Mouse (Mus musculus) intestine, embryonic 14.5 days (tissue): ENCODE results near the gene Strbp. TPM values are rescaled to one million over a fixed set of nuclear protein-coding genes. Genes with fewer than 3 reads are reported as not detected.

ENCODE experiments used
- ATAC-seq: fragments of 200-750 bp; cut with Nextera tagmentation; replicated peaks from 2 replicates; pipeline ENCODE4 v1.8.0; 2017; ENCODE audit warnings: low read depth, moderate number of reproducible peaks, moderate TSS enrichment, moderate library complexity; ENCODE audit not compliant: low FRiP score, low TSS enrichment
- DNase-seq: peaks from one replicate; pipeline ENCODE4 v3.0.0-alpha.2; 2018; ENCODE audit warnings: low spot score
- H3K27ac ChIP-seq: fragments of 300-500 bp; sonication (generic); 2 replicates; pipeline ENCODE4 v1.5.1; 2014; ENCODE audit warnings: low read depth, mild to moderate bottlenecking, control low read depth
- H3K27me3 ChIP-seq: fragments of 300-500 bp; sonication (generic); replicated peaks from 2 replicates; pipeline ENCODE4 v1.6.1; 2014; ENCODE audit warnings: low read length, control low read depth; ENCODE audit not compliant: control insufficient read depth, insufficient read depth
- H3K36me3 ChIP-seq: fragments of 300-500 bp; sonication (generic); 2 replicates; pipeline ENCODE4 v1.6.1; 2014; ENCODE audit warnings: low read length, control low read depth; ENCODE audit not compliant: control insufficient read depth, insufficient read depth
- H3K4me1 ChIP-seq: fragments of 300-500 bp; sonication (generic); replicated peaks from 2 replicates; pipeline ENCODE4 v1.6.1; 2014; ENCODE audit warnings: low read length, control low read depth, mixed read lengths; ENCODE audit not compliant: control insufficient read depth, insufficient read depth
- H3K4me2 ChIP-seq: fragments of 300-500 bp; sonication (generic); 2 replicates; pipeline ENCODE4 v1.6.1; 2014; ENCODE audit warnings: low read length
- H3K4me3 ChIP-seq: fragments of 300-500 bp; sonication (generic); 2 replicates; pipeline ENCODE4 v1.5.1; 2014; ENCODE audit warnings: low read depth, low read length, control low read depth, mixed read lengths
- H3K9ac ChIP-seq: fragments of 300-500 bp; sonication (generic); 2 replicates; pipeline ENCODE4 v1.6.1; 2014; ENCODE audit warnings: mild to moderate bottlenecking, low read length
- H3K9me3 ChIP-seq: fragments of 300-500 bp; sonication (generic); 2 replicates; pipeline ENCODE4 v1.6.1; 2016; ENCODE audit warnings: low read length, control low read depth; ENCODE audit not compliant: control insufficient read depth
- WGBS: fragments of 180-500 bp; shearing (Covaris S2); extraction: QIAGEN DNeasy Blood & Tissue Kit; methylation state at CpG from one replicate; pipeline ENCODE4 v1.1.7; 2014; 5-methylcytosine and 5-hydroxymethylcytosine counted together
- polyA plus RNA-seq: library from polyadenylated mRNA; unstranded; fragments of >200 nt; fragmentation: Nextera tagmentation; extraction: Ambion mirVana; gene quantifications from 2 replicates; pipeline ENCODE4 v1.2.1, GENCODE M21; 2014

Gene Strbp
- polyA plus RNA-seq, 1 experiment from 2014 or later: 47.3 TPM

GRCm38 (mm10) chr2:37486408-37486807 lies 217.3 kb downstream of the Strbp start:
- Histone ChIP-seq H3K9me3 (no peaks in the 10 kb centered on the region), H3K4me2 (no peak overlapping the region), H3K4me1 (no peaks in the 10 kb centered on the region), H3K9ac (no peak overlapping the region), H3K27ac (no peak overlapping the region), H3K4me3 (no peak overlapping the region), H3K36me3 (peaks cover 77% of the 10 kb centered on the region), H3K27me3 (no peaks in the 10 kb centered on the region)
- ATAC-seq (no peak), DNase-seq (no peak)

DNA sequence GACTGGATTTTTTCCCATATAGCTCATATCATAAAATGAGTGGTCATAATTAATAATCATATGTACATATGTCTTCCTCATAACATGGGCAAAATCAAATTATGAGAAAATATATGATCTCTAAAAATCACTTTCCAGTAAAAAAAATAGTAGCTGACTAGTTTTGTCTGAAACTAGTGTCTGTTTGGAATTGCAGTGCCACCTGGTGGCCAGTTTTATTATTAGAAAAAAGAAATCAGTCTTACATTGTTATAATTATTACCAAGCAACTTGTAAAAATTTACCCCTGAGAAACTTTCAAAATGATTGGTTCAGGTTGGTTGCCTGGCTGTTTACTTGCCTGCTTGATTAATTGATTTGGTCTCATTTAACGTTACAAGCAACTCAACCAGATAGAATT lies 218.3 kb downstream of the Strbp start:
- ATAC-seq: no peak
- peaks cover 74% of the 10 kb centered on the region for H3K36me3 ChIP-seq

DNA sequence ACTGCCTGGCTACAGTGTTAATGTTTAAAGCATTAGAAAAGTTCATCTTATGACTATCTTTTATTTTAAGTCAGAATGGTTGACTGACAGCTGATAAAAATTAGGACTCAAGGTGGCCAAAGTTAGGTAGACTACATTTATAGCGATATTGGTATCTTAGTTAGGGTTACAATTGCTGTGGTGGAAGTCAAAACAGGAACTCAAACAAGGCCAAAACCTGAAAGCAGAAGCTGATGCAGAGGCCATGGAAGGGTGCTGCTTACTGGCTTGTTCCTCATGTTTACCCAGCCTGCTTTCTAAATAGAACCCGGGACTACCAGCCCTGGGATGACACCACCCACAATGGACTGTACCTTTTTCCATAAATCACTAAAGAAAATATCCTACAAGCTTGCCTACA lies 219.5 kb downstream of the Strbp start:
- Histone ChIP-seq H3K9me3 (no peaks in the 10 kb centered on the region), H3K27ac (no peak overlapping the region), H3K36me3 (peaks cover 70% of the 10 kb centered on the region), H3K4me2 (no peak overlapping the region), H3K4me1 (no peaks in the 10 kb centered on the region), H3K9ac (no peak overlapping the region), H3K27me3 (no peaks in the 10 kb centered on the region), H3K4me3 (no peak overlapping the region)
- 89% methylated on average over 2 of the region's 2 CpGs for WGBS
- no peak for DNase-seq
- ATAC-seq: no peak

More for the DNA sequence above, 218.3 kb downstream of the Strbp start:
- Histone ChIP-seq H3K27me3 (no peaks in the 10 kb centered on the region), H3K4me3 (no peak overlapping the region), H3K9ac (no peak overlapping the region), H3K4me2 (no peak overlapping the region), H3K9me3 (no peaks in the 10 kb centered on the region), H3K27ac (no peak overlapping the region), H3K4me1 (no peaks in the 10 kb centered on the region)
- WGBS: 83% methylated on average over 1 of the region's 1 CpGs
- DNase-seq: peak; percentile 55

GRCm38 (mm10) chr2:37480039-37480438 lies 223.6 kb downstream of the Strbp start:
- H3K4me3 ChIP-seq: no peak overlapping the region
- H3K27me3 ChIP-seq: no peaks in the 10 kb centered on the region
- DNase-seq (no peak), ATAC-seq (no peak)
- no peaks in the 10 kb centered on the region for H3K4me1 ChIP-seq
- no peak overlapping the region for H3K27ac ChIP-seq
- 92% methylated on average over 2 of the region's 2 CpGs for WGBS
- no peaks in the 10 kb centered on the region for H3K9me3 ChIP-seq
- H3K4me2 ChIP-seq: no peak overlapping the region
- H3K9ac ChIP-seq: no peak overlapping the region
- H3K36me3 ChIP-seq: peaks cover 70% of the 10 kb centered on the region

GRCm38 (mm10) chr2:37479559-37479958 lies 224.1 kb downstream of the Strbp start:
- DNase-seq (no peak), ATAC-seq (no peak)
- H3K4me2 ChIP-seq: no peak overlapping the region
- H3K9me3 ChIP-seq: no peaks in the 10 kb centered on the region
- H3K4me3 ChIP-seq: no peak overlapping the region
- H3K27ac ChIP-seq: no peak overlapping the region
- peaks cover 68% of the 10 kb centered on the region for H3K36me3 ChIP-seq
- no peaks in the 10 kb centered on the region for H3K27me3 ChIP-seq
- no peaks in the 10 kb centered on the region for H3K4me1 ChIP-seq
- no peak overlapping the region for H3K9ac ChIP-seq

GRCm38 (mm10) chr2:37466266-37466665 lies 237.4 kb downstream of the Strbp start:
- ATAC-seq (no peak), DNase-seq (no peak)
- H3K9me3 ChIP-seq: no peaks in the 10 kb centered on the region
- 89% methylated on average over 4 of the region's 4 CpGs for WGBS
- no peak overlapping the region for H3K4me3 ChIP-seq
- no peaks in the 10 kb centered on the region for H3K27me3 ChIP-seq
- H3K36me3 ChIP-seq: peaks cover 17% of the 10 kb centered on the region
- H3K4me1 ChIP-seq: no peaks in the 10 kb centered on the region
- no peak overlapping the region for H3K4me2 ChIP-seq
- no peak overlapping the region for H3K9ac ChIP-seq
- no peak overlapping the region for H3K27ac ChIP-seq

DNA sequence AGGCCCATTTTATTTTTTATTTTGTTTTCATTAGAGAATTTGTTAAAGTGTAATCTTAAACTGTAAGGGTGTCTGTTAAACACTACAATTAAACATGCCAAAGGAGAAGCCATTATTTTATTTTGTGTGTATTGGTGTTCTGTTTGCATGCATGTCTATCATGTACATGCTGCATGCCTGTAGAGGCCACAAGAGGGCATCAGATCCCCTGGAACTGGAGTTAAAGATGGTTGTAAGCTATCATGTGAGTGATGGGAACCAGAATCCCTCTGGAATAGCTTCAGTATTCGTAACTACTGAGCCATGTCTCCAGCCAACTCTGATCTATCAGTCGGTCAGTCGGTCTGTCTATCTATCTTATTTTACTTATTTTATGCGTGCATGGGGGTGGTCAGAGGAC lies 243.0 kb downstream of the Strbp start:
- Histone ChIP-seq H3K4me3 (no peak overlapping the region), H3K4me2 (no peak overlapping the region), H3K27me3 (no peaks in the 10 kb centered on the region), H3K9ac (no peak overlapping the region), H3K36me3 (no peaks in the 10 kb centered on the region), H3K9me3 (no peaks in the 10 kb centered on the region), H3K4me1 (no peaks in the 10 kb centered on the region), H3K27ac (no peak overlapping the region)
- no peak for ATAC-seq
- 96% methylated on average over 4 of the region's 4 CpGs for WGBS
- no peak for DNase-seq

GRCm38 (mm10) chr2:37452376-37452760 lies 251.3 kb downstream of the Strbp start:
- Histone ChIP-seq H3K4me1 (peaks cover 8% of the 10 kb centered on the region; the same call in 1 of the 2 replicates), H3K4me3 (peak overlapping the region; percentile 88), H3K27me3 (no peaks in the 10 kb centered on the region), H3K9ac (peak overlapping the region; percentile 87), H3K4me2 (peak overlapping the region; percentile 73), H3K36me3 (no peaks in the 10 kb centered on the region), H3K27ac (peak overlapping the region; percentile 76), H3K9me3 (no peaks in the 10 kb centered on the region)
- ATAC-seq (peak; percentile 94), DNase-seq (no peak)
- under 1% methylated on average over 23 of the region's 24 CpGs for WGBS

- H3K9me3 ChIP-seq: no peaks in the 10 kb centered on the region
- H3K36me3 ChIP-seq: no peaks in the 10 kb centered on the region
- H3K4me1 ChIP-seq: peaks cover 8% of the 10 kb centered on the region; the same call in 1 of the 2 replicates
- ATAC-seq (peak; percentile 97), DNase-seq (peak; percentile 91)
- WGBS: 12% methylated on average over 25 of the region's 44 CpGs
- H3K4me3 ChIP-seq: peak overlapping the region; percentile 88
- peak overlapping the region; percentile 76 for H3K27ac ChIP-seq
- no peaks in the 10 kb centered on the region for H3K27me3 ChIP-seq
- peak overlapping the region; percentile 87 for H3K9ac ChIP-seq
- peak overlapping the region; percentile 73 for H3K4me2 ChIP-seq
Observed at GRCm38 (mm10) chr2:37451667-37452375, 251.8 kb downstream of the Strbp start.
